Mouse (Mus musculus) left cerebral cortex, postnatal 14 days (tissue): ENCODE measurements around the gene Camk2d. TPM values are rescaled to one million over a fixed set of nuclear protein-coding genes. Genes with fewer than 3 reads are reported as not detected.
A peak's percentile ranks its signal among the peaks of the same experiment; 100 is the strongest.

Experiments used
- DNase-seq, 2 experiments: peaks; one replicate each; pipeline ENCODE4 v3.0.0; 2021 to 2022; ENCODE audit warnings: low spot score in 2 of 2, mixed read lengths in 1 of 2
- intact Hi-C: fragments of 180-260 bp; cut with DNase I; formaldehyde crosslinking; loops from one replicate; pipeline ENCODE4 v1.15.1; 2025
- total RNA-seq, 2 experiments: library from RNA; stranded (reverse); gene quantifications; 2 replicates each; pipeline ENCODE4 v1.2.3; 2021

Camk2d gene
- total RNA-seq, 2 experiments from 2014 or later: 150 to 176 TPM

DNA sequence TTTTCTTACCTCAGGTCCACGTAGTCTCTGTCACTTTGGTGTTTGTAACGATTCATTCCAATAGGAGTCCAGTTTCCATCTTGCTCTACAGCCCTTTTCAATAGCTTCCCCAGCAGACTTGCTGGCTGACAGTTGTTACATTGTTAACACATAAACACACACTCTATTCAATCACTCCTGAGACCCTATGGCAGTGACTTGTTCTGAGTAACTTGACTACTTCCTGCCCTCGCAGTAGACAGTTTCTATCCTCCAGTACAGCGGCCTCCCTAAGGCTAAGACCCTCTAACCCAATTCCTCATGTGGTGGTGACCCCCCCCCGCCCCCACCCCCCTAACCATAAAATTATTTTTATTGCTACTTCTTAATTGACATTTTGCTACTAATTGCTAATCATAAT is 13.2 kb downstream of the Camk2d start:
- intact Hi-C loops: no loop called here
- no peak for DNase-seq

DNA sequence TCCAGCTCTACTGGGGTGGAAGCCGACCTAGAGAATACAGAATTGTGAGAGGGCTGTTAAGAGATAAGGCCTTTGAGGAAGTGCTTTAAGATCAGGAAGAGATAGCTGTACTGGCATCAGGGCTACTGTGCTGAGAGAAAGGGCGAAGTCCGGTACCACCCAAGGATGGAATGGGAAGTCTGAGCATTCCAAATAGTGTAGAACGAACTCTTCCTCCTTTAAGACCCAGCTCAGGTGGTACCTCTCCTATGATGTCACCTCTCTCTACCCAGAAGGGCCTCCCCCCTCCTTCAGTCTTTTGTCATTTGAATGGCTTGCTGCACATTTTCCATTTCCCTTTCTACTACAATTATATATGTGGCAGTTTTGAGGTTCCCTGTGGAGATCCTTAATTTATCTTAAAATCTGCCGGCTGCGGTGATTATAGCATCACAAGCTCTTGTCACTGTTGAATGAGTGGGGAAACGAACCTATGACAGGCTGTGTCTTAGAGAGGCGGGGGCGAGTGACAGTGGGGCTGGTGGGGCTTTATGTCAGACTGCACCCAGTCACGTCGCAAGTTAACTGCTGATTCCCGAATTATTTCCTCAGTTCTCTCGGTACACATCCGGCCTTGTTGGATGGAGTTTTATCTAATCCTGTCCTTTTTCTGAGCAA is 13.8 kb downstream of the Camk2d start:
- DNase-seq: no peak
- intact Hi-C loops: no loop called here

DNA sequence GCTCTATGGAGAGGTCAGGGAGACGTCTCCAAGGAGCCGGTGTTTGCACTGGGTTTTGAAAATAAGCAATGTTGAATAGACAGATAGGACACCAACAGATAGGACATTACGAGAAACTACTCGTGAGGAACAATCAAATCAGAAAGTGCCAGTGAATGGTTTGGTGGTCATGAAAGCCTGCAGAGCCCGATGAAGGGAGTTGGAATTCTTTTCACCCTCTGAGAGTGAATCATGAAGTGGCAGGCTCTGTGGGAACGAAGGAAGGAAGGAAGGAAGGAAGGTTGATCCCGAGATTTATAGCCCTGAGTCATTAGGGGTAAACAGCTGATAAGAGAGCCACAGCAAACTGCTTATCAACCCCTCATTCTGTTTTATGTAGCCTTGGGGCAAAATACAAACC is 15.5 kb downstream of the Camk2d start:
- intact Hi-C loops: no loop called here
- no peak for DNase-seq

DNA sequence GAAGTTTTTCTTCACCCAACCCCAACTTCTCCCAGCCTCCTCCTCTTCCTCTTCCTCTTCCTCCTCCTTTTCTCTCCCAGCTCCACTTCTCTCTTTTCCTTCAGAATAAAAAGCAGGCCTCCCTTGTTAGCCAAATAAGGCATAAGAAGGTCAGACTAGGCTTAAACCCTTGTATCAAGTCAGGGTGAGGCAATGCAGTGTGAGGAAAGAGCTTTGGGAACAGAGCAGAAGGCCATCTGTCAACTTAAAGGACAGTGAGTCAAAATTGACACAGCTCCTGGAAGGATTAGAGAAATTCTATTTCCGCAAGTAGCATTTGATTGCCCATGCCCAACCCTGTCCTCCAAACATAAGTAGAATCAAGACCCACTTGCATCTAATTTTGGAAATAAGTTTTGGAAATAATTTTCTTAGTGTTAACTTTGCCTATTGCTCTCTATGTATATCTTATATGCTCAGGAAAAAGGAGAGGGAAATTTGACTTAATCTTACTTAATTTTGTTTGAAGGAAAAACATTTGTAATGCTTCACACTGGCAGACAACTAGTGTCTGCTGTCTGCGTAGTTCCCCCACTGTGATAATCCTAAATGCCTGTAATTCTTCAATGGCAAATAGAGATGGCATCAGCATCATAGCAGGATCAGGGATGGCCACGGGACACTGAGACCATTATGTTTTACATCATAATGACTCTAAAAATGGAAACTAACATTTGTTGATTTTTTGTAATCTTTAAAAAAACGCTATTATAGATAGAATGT is 16.8 kb downstream of the Camk2d start:
- intact Hi-C loops: no loop called here
- DNase-seq: no peak

DNA sequence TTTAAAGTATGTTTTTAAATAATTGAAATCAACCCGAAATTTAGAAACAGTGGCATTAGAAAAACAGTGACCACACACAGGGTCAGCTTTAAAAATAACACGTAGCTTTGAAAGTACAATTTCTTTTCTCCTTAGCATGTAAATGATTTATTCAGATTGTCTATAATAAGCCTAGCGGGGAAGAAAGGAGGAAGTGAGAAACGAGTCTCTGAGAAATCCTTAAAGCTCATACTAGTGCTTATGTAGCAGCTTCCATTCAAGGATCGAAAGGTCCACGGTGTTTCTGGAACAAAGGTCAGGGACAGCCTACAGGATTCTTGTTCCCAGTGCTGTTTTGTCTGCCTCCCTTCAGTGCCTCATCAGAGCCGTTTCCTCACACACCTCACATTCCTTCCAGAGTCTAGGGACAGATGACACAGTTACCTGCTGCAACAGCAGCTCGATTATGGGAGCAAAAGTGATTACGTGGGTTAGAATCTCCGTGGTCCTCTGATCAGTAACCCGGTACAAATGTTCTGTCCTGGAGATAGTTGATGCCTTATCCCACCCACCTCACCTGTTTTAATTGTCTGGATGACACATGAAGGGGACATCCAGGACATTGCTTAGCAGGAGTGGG is 17.5 kb downstream of the Camk2d start:
- intact Hi-C loops: no loop called here
- DNase-seq: no peak

DNA sequence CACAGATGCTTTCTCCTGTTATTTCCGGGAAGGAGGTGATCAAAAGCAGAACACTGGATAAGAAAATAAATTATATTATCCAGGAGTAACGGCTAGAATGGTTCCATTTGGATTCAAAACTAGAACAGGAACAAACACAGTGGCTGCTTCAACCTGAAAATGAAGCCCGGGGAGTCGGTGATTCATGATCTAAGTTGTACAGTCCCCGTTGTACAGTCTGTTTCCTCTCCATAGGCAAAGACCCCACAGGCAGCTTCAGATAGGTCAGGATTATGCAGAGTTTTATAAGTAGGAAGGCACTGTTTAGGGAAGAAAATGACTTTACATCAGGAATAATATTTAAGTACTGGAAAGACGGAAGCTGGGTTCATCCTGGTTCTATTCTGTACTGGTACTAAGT is 19.2 kb downstream of the Camk2d start:
- intact Hi-C loops: no loop called here
- DNase-seq: no peak

DNA sequence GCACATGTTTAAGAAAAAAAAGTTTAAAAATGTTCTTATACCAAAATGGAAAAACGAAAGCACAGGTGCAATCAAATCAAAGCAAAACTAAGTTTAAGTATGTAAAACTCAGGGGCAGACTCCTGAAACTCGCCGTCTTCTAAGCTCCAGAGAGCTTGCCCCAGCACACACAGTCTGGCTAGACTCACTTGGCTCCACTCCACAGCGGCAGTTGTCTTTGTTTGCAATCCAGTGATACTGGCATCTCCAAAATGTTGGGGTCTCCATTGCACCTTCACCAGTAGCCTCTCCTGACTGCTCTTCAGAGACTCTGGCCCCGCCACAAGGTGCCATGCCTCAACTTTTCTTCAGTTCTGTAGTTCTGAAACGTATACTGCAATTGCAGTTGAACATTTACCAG is 24.1 kb downstream of the Camk2d start:
- DNase-seq: no peak
- intact Hi-C loops: no loop called here

DNA sequence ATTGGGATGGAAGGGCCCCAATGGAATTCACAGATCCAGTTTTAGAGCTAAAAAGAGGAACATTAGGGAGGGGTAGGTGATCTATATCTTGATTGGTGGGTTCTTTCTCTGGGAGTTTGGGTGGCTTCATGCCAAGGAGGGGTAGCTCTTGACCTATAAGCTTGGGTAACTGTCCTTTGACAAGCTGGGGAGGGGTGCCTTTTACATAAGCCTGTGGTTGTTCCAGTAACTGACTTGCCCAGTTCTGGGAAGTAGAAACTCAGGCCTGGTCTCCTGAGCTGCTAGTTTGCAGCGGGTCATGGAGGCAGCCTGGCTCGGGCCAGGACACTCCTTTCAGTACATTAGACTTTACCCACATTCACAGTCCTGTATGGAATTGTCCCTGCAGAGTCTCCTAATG is 26.4 kb downstream of the Camk2d start:
- no peak for DNase-seq
- intact Hi-C loops: no loop called here

DNA sequence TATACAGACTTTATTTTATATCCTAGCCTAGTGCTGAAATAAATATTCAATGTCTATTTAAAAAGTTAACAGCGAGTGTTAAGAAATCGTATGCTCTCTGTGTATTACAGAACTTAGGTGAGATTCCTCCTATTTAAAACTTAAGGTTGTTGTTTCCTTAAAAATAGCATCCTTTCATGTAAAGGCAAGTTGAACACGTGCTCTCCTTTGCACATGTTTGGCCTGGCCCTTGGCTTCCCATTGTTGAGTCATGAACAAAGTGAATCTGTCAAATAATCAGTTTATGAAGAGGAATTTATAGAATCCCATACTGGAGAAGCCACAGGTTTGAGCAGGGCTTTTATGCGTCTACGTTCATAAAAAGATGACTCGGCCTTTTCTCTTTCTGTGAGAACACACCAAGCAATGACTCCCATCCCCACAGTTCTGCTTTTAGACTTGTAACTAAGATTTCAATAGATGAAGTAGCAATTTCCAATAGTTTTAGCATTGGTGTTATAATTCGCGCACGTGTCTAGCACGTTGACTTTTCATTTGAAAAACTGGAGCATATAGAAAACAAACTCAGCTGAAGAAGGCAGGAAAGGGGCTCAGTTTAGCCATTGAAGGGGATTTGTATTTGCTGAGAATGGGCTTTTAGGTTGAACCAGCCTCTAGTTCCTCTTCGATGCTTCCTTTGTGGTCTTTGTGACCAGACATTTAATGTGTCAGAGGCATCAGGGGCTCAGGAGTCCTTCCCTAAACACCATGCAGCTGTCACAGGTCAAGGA is 29.1 kb downstream of the Camk2d start:
- DNase-seq: no peak
- intact Hi-C loops: no loop called here

DNA sequence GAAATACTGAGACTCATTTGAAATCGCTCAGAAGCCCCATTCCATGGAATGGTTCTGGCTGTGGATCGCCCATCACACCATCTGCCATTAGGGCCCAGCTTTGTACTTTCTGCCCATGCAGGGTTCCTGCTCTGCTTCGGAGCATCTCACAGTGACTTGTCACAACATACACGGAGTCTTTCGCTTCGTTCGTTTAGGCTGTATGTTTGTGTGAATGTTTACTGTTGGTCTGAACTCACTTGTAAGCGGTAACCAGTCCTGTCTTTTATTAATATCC is 29.6 kb downstream of the Camk2d start:
- intact Hi-C loops: no loop called here
- no peak for DNase-seq

DNA sequence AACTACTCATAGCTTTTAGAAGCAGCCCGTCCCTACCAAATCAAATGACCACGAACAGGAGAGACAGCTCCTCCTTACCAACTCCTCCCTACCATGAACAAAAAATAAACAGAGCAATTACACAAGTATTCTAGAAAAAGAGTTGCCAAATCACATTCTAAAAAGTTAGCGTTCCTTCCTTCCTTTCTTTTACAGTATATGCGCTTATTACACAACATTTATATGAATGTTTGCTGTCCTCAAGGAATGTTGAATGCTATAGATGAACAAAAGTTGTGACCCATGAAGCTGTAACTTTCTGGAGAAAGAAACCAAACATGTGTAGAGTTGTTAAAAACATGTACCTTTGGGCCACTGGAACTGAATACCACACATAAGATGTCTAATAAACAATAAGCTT is 31.9 kb downstream of the Camk2d start:
- DNase-seq: no peak
- intact Hi-C loops: no loop called here

DNA sequence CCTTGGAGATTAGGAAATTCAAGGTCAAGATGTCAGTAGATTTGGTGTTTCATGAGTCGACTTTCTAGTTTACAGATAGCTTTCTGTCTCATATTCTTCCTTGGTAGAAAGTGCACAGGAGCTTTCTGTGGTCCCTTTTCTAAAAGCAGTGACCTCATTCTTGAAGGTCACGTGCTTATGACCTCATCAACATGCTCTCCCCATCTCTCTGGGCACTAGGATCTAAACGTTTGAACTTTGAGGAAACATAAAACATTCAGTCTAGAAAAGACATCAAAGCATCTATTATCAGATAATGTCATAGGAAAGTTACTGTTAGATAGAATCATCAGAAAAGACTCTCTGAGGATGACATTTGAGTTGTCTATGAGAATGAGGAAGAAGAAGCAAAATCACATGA is 32.3 kb downstream of the Camk2d start:
- no peak for DNase-seq
- intact Hi-C loops: no loop called here

DNA sequence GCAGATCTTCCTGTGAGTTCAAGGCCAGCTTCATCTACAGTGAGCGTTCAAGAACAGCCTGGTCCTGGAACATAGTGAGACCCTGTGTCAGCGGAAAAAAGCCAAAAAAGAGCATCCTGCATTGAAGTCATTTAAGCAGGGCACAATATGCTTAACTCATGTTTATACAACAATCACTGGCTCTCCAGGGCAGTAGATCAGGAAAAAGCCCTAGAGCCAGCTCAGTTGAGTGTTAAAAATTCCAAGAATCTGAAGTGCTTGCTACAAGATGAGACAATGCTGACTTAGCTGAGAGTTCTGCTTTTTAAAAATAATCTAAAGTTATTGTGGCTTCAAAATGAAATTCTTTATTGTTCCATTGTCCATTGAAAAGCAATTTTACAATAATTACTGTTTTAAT is 32.9 kb downstream of the Camk2d start:
- intact Hi-C loops: no loop called here
- DNase-seq: no peak

DNA sequence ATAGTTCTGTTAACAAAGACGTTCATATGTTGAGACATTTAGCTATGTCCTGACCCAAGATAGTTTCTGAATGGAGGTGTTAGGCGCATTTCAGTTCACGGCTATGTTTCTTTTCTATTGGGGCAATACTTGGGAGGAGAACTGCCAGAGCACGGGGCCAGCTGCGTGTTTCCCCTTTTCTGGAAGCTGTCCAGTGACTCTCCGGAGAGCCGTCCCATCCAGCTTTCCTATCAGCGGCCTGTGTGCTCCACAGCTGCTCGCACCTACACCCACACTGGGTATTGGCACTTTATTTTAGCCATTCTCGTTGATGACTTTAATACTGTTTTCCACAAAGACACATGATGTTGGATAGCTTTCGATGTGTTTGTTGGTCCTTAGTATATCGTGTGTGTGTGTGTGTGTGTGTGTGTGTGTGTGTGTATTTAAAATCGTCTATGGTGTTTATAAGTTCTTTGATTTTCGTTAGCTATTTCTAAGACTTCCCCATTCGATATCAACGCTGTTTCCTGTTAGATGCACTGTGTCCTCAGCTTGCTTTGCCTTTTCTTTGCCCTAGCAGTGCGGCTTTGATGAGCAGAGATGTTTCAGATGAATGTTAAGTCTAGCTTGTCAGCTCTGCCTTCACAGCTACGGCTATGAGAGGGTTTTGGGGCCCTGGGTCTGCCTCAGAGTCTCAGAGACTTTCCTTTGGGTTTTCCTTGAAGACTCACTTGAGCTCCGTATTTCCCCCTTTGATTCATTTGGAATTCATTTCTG is 34.2 kb downstream of the Camk2d start:
- no peak for DNase-seq
- intact Hi-C loops: no loop called here

DNA sequence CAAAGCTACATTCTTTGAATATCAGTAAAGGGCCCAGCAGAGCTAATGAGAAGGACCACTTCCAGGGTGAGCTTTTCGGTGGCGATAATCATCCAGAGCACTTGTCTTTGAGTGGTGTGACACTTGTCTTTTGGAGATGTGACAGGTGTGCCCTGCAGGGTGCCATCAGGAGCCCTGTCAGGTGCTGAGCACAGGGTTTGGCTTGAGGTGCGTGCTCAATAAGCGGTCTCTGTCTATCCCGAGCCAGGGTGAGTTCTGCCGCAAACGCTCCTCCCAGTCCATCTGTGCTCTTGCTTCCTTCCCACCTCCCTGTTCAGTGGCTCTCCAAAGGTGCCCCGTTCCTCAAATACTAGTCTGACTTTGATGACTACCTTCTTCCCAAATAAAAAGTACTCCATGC is 35.5 kb downstream of the Camk2d start:
- intact Hi-C loops: no loop called here

DNA sequence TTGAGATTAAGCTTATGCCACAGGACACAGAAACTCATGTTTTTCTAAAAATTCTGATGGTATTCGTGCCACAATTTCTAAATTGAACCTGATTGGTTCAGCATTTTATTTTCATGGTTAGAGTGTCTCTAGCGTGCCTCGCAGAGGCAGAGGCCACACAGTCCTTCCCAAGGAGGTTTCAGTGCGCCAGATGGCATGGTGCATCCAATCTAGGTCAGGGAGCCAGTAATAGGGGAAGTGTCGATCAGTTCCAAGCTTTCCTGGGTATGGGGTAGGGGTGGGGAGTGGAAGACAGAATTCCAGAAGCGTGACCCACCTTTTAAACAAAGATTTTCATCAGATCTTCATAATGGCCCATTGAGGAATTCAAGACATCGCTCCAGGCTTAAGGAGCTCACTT is 36.5 kb downstream of the Camk2d start:
- intact Hi-C loops: no loop called here
- DNase-seq: no peak

More for the DNA sequence above, 35.5 kb downstream of the Camk2d start:
- no peak for DNase-seq

DNA sequence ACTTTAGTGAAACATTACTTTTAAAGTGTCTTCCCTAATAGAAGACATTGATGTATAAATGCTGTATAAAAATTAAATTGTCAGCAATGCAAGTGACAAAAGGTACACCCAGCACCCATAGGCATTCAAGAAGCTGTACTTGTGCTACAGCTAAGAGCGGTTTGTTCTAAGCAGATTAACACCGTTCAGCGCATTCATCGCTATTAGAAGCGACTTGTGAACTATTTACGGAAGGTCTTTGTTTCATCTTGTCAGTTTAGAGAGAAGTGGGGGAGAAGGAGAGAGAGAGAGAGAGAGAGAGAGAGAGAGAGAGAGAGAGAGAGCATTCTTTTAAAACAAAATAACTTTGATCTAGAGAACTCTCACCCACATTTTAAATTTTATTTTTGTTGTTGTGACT is 38.1 kb downstream of the Camk2d start:
- intact Hi-C loops: no loop called here
- DNase-seq: no peak

DNA sequence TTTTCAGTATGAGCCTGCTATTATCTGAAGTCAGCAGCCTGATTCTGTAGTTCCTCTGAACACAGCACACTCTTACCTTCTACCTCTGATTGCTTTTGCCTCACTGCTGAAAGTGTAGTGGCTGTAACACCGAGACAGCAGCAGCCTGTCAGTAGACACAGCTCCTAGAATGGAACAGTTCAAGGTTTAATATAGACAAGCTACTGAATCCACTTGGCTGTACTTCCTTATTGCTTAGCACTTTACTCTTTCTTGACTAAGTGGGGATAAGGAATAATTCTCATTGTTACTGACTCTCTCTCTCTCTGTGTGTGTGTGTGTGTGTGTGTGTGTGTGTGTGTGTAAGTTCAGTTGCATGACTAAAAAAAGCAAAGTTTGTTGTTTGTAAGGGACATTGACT is 42.2 kb downstream of the Camk2d start:
- intact Hi-C loops: no loop called here
- no peak for DNase-seq

DNA sequence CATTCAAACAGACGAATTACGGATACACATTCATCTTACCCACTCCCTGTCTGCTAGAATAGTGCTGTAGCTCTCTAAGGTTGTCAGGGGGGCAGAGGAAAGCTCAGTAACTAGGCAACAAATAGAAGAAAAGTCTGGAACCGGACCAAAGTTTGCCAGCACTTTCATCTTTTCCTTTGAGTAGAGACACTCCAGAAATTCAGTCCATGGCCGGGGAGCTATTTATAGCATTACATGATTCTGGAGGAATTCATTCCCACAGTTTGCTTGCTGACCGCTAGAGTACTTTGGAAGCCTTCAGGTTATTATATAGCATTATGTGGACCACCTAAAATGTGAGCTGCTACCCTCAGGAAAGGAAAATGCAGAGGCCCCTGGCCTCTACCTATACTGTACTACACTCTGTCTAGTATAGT is 43.0 kb downstream of the Camk2d start:
- intact Hi-C loops: no loop called here
- DNase-seq: peak; percentile 28 to 75
